Mouse (Mus musculus) thymus, adult 2 months (tissue): ENCODE data around the gene Ripor3.

Experiments
- CTCF ChIP-seq: fragments of 200-500 bp; IDR thresholded peaks from 2 replicates; pipeline ENCODE4 v1.5.1; 2012; ENCODE audit warnings: mild to moderate bottlenecking, control low read depth, low read length, moderate library complexity, borderline replicate concordance; ENCODE audit not compliant: control insufficient read depth, poor library complexity, insufficient read depth; ENCODE audit errors: extremely low read depth
- POLR2A ChIP-seq: fragments of 200-500 bp; IDR thresholded peaks from 2 replicates; pipeline ENCODE4 v1.6.1; 2012; ENCODE audit warnings: mild to moderate bottlenecking, low read length, control low read depth, moderate library complexity; ENCODE audit not compliant: control insufficient read depth, poor library complexity, insufficient read depth; ENCODE audit errors: extremely low read depth

GRCm38 (mm10) chr2:168059200-168059790 is 48.9 kb upstream of the Ripor3 start:
- TF ChIP-seq POLR2A (no peak), CTCF (no peak)
